Mouse (Mus musculus) layer of hippocampus, adult 9-11 months (tissue): ENCODE results near the gene Lin54.

ENCODE experiments used
- DNase-seq: peaks from one replicate; pipeline ENCODE4 v3.0.0; 2022

Lin54 gene

DNA sequence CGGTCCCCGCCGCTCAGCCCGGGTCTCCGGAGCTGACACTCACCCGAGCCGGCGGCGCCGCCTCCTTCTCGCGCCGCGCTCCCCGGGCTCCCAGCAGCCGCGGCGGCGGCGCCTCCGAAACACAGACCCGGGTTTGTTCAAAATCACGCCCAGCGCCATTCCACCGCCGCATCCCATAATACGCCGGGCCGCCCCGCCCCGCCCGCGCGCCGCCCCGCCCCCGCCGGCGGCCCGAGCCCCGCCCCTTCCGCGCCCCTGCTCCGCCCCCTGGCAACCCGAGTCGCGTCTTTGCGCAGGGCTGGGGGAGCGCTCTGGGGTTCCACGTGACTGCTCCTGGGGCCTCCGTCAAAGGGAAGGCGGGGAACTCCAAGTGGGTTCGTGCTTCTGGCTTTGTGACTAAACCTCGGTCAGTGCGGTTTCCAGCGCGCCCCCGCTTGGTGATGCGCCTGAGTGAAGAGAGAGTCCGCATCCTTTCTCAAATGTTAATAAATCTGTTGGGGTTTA, at the start of gene Lin54:
TSS of gene Lin54 (minus strand) at position 182 of the 504 bp plus-strand sequence.
- peak; percentile 93 for DNase-seq

- DNase-seq, result no peak
These were observed 49.7 kb upstream of the Lin54 start for GRCm38 (mm10) chr5:100550151-100550550.

DNA sequence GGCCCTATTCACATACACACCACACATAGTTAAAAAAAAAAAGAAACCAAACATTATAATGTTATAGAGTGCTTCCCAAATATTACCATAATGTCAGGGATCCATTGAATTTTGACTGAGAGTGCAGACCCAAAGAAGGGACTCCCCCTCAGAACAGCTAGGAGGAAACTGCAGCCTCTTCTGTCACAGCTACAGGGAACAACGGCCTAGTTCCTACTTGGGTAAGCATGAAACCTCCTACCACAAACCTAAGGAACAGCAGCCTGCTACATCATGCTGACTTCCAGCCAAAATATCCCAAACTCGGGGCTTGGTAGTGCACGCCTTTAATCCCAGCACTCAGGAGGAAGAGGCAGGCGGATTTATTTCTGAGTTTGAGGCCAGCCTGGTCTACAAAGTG, 48.9 kb upstream of the Lin54 start:
- no peak for DNase-seq

DNA sequence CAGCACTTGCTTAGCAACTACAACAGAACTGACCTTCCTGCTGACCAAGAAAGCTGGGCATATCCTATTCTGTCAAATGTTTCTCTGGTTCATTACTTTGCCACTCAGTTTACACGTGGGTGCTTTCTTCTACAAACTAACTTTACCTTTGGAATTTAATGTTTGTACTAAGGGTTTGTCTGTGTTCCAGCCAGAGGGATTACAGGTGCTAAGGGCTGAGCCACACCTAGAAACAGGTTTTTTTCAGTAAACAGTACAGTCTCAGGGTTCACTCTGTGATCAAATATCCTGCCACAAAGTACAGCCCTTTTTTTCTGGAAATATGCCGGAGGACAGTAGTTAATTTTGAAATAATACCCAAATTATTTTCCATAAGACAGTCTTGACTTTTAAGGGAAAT, 47.8 kb upstream of the Lin54 start:
- DNase-seq, result no peak

DNA sequence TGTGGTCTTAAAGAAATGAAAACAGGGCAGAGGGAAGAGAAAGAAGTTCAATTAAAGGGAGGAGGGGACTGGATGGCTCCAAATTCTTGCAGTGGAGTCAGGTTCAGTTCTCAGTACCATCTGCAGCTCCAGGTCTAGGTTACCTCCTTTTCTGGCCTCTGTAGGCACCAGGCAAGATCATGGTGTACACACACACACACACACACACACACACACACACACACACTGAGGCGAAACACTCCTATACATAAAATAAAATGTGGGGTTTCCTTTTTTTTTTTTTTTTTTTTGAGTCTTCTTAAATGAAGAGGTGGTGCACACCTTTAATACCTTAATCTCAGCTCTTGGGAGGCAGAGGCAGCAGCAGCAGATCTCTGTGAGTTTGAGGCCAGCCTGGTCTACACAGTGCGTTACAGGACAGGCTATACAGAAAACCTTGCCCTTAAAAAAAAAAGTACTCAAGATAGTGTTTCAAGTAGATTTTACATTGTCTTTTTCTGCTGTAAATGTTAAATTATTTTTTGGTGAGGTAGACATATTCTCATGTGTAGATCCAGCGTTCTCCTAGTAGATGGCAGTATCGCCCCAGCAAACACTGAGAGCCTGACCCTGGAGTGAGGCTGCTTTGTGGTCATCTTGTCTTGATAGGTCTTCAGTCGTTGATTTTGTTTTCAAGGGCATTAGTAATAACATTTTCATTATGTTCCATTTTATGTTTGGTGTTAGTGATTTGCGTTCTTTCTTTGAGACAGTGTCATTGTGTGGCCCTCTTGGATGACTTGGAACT, 46.0 kb upstream of the Lin54 start:
- DNase-seq, result no peak

DNA sequence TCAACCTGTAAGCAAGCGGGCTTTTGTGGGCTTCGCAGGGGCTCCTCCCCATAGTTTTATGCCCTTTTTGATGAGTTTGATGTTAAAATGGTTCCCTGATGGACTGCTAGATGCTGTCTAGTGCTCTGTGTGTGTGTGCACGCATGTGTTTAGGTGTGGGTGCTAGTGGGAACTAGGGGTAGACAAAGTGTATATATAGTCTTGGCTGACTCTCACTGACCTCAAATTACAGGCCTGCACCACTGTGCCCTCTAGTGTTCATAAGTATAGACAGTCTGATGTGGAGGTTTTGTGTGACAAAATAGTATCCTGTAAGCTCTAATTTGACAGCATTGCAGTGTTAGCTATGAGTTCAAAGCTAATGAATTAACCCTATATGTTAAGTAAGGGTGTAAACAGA, 36.2 kb upstream of the Lin54 start:
- DNase-seq, result no peak

DNA sequence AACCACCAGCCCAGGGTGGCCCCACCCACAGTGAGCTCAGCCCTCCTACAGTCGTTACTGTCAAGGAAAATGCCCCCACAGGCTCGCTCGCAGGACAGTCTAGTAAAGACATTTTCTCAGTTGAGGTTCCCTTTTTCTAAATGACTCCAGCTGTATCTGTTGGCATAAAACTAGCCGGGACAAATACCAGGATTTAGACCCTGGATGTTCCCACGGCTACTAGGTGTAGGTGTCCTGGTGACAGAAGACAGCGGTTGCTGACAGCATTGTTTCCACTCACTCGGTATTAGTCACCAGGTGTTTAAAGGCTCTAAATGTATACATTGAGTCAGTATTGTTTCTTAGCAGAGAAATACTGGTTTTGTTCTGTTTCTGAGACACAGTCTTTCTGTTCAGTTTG, 35.4 kb upstream of the Lin54 start:
- DNase-seq, result no peak

GRCm38 (mm10) chr5:100526164-100526563, 25.7 kb upstream of the Lin54 start:
- DNase-seq, result peak; percentile 86

DNA sequence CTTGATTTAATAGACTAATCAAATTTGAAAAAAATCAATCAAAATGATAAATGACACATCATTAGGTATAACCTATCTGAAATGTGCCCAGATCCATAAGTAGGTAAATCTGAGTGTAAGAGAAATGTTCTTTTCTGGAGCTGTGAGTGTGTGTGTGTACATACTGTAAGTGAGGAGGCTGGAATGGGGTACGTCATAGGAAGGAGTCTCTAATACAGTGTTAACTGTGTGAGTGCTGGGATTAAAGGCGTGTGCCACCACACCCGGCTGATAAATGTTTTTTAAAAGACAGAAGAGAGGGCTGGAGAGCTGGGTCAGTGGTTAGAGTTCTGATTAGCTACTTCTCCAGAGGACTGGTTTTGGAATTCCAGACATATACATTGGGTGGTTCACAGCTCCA, 25.2 kb upstream of the Lin54 start:
- DNase-seq, result no peak

DNA sequence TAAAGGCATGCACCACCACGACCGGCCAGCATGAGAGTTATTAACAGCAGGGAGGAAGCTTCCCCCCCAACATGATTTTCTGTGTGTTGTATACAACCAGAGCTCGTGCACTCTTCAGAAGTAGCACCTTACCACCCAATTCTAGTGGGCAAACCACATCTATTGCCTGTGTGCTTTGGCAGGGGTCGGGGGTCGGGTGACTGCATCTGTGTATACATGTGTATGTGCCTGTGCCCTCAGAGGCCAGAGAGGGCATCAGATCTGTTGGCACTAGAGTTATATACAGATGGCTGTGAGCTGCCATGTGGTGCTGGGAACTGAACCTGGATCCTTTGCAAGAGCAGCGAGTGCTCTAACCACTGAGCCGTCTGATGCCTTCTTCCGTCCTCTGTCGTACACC, 24.5 kb upstream of the Lin54 start:
- DNase-seq, result no peak

- DNase-seq, result no peak
These were observed 22.9 kb upstream of the Lin54 start for GRCm38 (mm10) chr5:100523331-100523730.

- no peak for DNase-seq
These were observed 19.8 kb upstream of the Lin54 start for GRCm38 (mm10) chr5:100520223-100520622.

DNA sequence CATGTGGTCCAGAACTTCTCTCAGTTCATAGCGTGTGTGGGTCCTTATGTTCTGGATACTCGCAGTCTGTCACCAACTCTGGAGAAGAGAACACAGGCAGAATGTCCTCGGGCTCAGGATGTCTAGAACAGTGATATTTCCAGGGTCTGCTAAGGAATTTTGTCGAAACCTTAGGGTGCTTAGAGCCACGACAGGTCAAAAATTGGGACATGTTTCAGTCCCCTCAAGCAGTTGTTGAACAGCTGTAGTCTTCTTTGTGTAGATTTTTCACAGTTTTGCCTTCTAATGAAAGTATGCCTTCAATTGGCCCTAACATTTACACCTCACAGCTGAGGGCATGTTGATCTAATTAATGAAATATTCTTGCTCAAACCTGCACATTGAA, 18.6 kb upstream of the Lin54 start:
- no peak for DNase-seq

- DNase-seq, result peak; percentile 99
These were observed 17.9 kb upstream of the Lin54 start, which contains the start of gene Cops4 for GRCm38 (mm10) chr5:100518049-100519026. Gene Cops4 (plus strand): TSS chr5:100518309.

DNA sequence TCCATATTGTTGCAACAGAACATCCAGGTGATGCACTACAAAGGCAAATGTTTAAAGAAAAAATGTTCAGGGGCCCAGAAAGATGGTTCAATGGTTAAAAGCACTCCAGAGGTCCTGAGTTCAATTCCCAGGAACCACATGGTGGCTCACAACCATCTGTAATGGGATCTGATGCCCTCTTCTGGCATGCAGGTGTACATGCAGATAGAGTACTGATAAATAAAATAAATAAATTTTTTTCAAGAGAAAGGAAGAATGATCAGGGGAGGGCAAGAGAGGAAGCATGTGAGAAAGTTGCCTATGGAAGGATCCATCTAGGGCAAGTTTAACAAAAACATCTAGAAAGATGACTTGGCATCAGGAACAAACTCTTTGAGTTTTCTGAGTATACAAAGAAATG, 12.1 kb upstream of the Lin54 start:
- no peak for DNase-seq

DNA sequence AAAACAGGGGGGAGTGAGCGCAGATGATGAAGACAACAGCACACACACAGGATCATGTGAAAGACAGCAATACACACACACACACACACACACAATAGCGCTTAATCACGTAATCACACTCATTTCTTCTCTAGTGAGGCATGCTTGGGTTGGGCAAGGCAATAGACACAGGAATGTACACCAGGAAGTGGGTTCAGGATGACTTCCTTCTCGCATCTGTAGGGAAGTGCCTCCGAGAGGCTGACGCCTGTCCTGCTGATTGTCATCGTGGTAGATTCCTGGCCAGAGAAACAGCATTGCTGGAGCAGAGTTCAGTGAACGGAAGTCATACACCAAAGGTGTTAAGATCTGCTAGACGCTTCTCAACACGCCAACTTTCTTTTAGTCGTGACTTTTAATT, 8.8 kb upstream of the Lin54 start:
- DNase-seq, result no peak

GRCm38 (mm10) chr5:100501267-100501666, 828 bp upstream of the Lin54 start:
- no peak for DNase-seq

GRCm38 (mm10) chr5:100499831-100500304, 571 bp downstream of the Lin54 start:
- no peak for DNase-seq

DNA sequence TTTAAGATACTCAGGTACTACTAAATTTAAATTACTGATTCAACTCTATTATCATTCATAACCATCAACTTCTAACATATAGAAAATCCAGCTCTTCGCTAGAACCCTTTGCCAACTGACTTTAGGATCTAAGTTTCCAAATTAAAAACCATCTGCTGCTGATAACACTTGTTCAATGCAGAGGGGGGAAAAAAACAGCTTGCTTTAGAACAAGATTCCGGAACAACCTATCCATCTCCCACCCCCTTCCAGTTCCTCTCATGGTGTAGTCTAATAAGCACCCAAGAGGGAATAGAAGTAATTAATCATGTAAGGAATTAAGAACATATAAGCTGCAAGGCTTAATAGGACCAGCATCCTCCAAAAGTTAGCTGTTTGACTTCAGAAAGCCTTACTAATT, 1.2 kb downstream of the Lin54 start:
- no peak for DNase-seq

GRCm38 (mm10) chr5:100498436-100499180, 1.8 kb downstream of the Lin54 start:
- peak; percentile 68 for DNase-seq

GRCm38 (mm10) chr5:100491704-100492103, 8.7 kb downstream of the Lin54 start:
- DNase-seq, result no peak

DNA sequence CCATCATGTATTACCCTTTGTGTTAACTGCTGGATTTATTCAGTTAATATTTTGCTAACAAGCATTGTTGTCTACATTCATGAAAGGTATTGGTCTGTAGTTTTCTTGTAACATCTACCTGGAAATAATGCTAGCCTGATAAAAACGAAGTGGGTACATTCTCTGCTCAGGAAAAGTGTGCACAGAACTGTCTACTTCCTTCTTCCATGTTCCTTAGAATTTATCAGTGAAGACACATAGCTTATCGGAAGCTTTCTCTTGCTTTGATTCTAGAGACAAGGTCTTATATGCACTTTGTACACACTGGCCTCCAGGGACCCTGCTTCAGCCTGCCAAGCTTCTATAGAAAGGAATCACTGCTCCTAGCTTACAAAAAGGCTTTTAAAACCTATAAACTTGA, 11.1 kb downstream of the Lin54 start:
- DNase-seq, result no peak

- DNase-seq, result no peak
These were observed 12.2 kb downstream of the Lin54 start for GRCm38 (mm10) chr5:100488231-100488630.
